Mouse (Mus musculus): Measurements from ENCODE around the gene Ttc12.

Gene Ttc12

GRCm38 (mm10) chr9:49488912-49489895 is 3.2 kb upstream of the Ttc12 start:
- DNase-seq = peak; percentile 89

- no peak for DNase-seq
These were observed 2.2 kb upstream of the Ttc12 start for GRCm38 (mm10) chr9:49488258-49488657.

- no peak for DNase-seq
These were observed 1.6 kb upstream of the Ttc12 start for GRCm38 (mm10) chr9:49487657-49487943.

- no peak for DNase-seq
These were observed 1.0 kb upstream of the Ttc12 start for GRCm38 (mm10) chr9:49486805-49487656.

- peak; percentile 63 for DNase-seq
These were observed 654 bp downstream of the Ttc12 start for GRCm38 (mm10) chr9:49485250-49485891.

GRCm38 (mm10) chr9:49483316-49483715 is 2.7 kb downstream of the Ttc12 start:
- peak; percentile 49 for DNase-seq

- DNase-seq = no peak
These were observed 13.9 kb downstream of the Ttc12 start for GRCm38 (mm10) chr9:49472126-49472525.

- DNase-seq = no peak
These were observed 15.1 kb downstream of the Ttc12 start for GRCm38 (mm10) chr9:49470946-49471345.

GRCm38 (mm10) chr9:49470006-49470405 is 16.0 kb downstream of the Ttc12 start:
- DNase-seq = no peak

- DNase-seq = no peak
These were observed 29.9 kb downstream of the Ttc12 start for GRCm38 (mm10) chr9:49456136-49456535.

GRCm38 (mm10) chr9:49452396-49452795 is 33.6 kb downstream of the Ttc12 start:
- DNase-seq = no peak

GRCm38 (mm10) chr9:49450491-49450890 is 35.5 kb downstream of the Ttc12 start:
- no peak for DNase-seq

GRCm38 (mm10) chr9:49442621-49443020 is 43.4 kb downstream of the Ttc12 start:
- DNase-seq = no peak

GRCm38 (mm10) chr9:49427478-49427877 is 58.5 kb downstream of the Ttc12 start:
- DNase-seq = no peak

GRCm38 (mm10) chr9:49426921-49427320 is 59.1 kb downstream of the Ttc12 start, which contains the start of gene Ankk1:
Gene Ankk1 (minus strand): TSS chr9:49427021.
- DNase-seq = no peak

- no peak for DNase-seq
These were observed 60.4 kb downstream of the Ttc12 start for GRCm38 (mm10) chr9:49425585-49425984.

- no peak for DNase-seq
These were observed 62.2 kb downstream of the Ttc12 start for GRCm38 (mm10) chr9:49423866-49424265.

- DNase-seq = no peak
These were observed 75.4 kb downstream of the Ttc12 start for GRCm38 (mm10) chr9:49410621-49411020.

- no peak for DNase-seq
These were observed 79.0 kb downstream of the Ttc12 start for GRCm38 (mm10) chr9:49407028-49407427.

- DNase-seq = no peak
These were observed 82.3 kb downstream of the Ttc12 start for GRCm38 (mm10) chr9:49403711-49404110.

GRCm38 (mm10) chr9:49396006-49396405 is 90.0 kb downstream of the Ttc12 start:
- DNase-seq = no peak

- no peak for DNase-seq
These were observed 93.8 kb downstream of the Ttc12 start for GRCm38 (mm10) chr9:49392242-49392641.

All from thymus, postnatal 14 days (tissue).